Mouse (Mus musculus): ENCODE results near the gene F2rl2. TPM values are rescaled to one million over a fixed set of nuclear protein-coding genes. Genes with fewer than 3 reads are reported as not detected.

F2rl2 gene
- polyA plus RNA-seq, 1 experiment from 2014 or later = 1.9 TPM

DNA sequence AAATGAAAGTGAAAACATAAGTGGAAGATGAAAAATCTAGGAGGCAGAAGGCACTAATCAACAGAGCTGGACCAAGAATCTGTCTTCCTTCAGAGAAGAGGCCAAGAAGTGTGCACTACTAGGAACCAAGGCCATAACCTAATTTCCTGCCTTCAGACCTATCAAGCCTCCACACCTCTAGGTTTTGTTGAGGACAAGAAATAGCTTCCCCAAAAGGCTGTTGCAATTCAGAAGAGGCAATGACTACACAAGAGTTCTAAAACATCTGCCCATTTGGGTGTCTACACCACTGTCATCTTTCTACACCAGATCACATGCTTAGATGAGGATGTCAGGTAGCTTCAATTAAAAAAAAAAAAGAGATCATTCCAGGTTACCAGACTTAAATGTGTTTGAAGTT, 15.4 kb downstream of the F2rl2 start:
- Histone ChIP-seq H3K4me3 (replicated peaks) (no peak overlapping the region), H3K27ac (replicated peaks) (no peak overlapping the region), H3K9me3 (replicated peaks) (no peaks in the 10 kb centered on the region), H3K4me1 (0 out of 2 replicates have a peak, but pooled peaks cover 5% of the 10 kb centered on the region), H3K27me3 (replicated peaks) (no peaks in the 10 kb centered on the region), H3K36me3 (no peaks in the 10 kb centered on the region), H3K9ac (replicated peaks) (no peak overlapping the region), H3K4me2 (no peak overlapping the region)
- ATAC-seq (ENCODE audit: low FRiP score) = no peak

DNA sequence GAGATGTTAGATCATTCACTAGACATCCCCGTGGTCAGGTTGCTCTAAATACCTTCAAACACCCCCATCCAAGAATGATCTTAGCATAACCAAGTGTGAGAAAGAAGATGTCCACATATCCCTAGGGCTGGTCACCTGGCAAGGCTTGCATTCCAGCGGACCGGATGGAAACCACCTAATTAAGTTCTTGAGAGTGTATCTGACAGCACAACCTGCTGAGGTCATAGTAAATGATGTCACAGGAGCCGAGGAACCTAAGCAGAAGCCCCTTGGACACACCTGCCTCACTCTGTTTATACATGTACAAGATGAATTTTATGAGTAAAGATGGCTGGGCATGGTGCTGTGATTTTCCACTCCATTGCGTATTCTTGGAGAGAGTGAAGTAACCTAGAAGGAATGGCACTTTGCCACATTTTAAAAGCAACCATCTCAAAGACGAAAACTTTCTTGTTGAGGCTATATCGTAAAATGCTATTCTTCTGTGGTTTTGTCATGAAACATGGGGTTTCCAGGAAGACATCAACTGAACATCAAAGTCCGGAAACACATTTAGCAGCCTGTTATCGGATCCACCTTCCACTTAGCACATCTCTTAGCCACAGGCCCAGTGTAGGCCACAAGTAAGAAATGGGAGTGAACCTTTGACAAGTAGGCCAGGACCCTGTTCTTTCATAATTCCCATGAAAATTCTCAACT, 16.1 kb downstream of the F2rl2 start:
- Histone ChIP-seq H3K4me3 (replicated peaks) (no peak overlapping the region), H3K36me3 (no peaks in the 10 kb centered on the region), H3K27me3 (replicated peaks) (no peaks in the 10 kb centered on the region), H3K4me2 (no peak overlapping the region), H3K9me3 (replicated peaks) (no peaks in the 10 kb centered on the region), H3K9ac (replicated peaks) (no peak overlapping the region), H3K4me1 (0 out of 2 replicates have a peak, but pooled peaks cover 5% of the 10 kb centered on the region), H3K27ac (replicated peaks) (no peak overlapping the region)
- ATAC-seq (ENCODE audit: low FRiP score) = no peak
- WGBS = 95% methylated on average over 9 of the region's 9 CpGs

DNA sequence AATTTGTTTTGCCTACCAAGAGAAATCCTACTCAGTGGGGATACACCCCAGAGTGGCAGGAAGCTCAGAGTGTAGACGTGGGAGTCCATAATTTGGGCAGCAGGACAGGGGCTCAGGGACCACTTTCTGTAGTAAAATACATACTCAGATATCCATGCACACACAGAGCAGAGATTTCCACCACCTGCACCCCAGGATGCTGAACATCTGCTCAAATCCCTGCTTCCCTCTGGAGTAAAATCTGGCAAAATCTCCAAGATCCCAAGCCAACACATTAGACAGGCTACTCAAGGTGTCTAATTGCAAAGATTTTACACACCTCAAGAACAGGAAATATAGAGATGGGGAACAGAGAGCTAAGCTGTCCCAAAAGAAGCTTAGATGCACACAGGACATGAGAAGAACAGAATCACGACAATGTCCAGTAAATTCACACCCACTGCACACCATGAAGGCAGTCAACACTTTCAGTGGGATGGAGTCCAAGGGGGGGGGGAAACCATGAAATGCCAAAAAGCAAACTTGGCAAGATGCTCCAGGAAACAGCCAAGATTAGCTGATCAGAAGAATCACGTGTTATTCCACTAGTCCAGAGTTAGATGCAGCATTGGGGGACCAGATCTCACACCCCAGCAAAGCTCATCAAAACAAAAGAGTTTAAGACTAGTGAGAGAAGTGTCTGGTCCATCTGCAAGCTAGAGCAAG, 17.8 kb downstream of the F2rl2 start:
- WGBS = 56% methylated on average over 3 of the region's 3 CpGs
- no peak for ATAC-seq (ENCODE audit: low FRiP score)
- Histone ChIP-seq H3K4me1 (peaks cover 5% of the 10 kb centered on the region; the same call in 1 of the 2 replicates), H3K27ac (replicated peaks) (no peak overlapping the region), H3K4me3 (replicated peaks) (no peak overlapping the region), H3K4me2 (no peak overlapping the region), H3K9me3 (replicated peaks) (no peaks in the 10 kb centered on the region), H3K9ac (replicated peaks) (no peak overlapping the region), H3K36me3 (no peaks in the 10 kb centered on the region), H3K27me3 (replicated peaks) (no peaks in the 10 kb centered on the region)

- no peak overlapping the region for H3K4me2 ChIP-seq
- no peaks in the 10 kb centered on the region for H3K27me3 ChIP-seq (replicated peaks)
- no peak overlapping the region for H3K4me3 ChIP-seq (replicated peaks)
- peaks cover 8% of the 10 kb centered on the region; the same call in 1 of the 2 replicates for H3K4me1 ChIP-seq
- H3K27ac ChIP-seq (replicated peaks) = no peak overlapping the region
- no peak for ATAC-seq (ENCODE audit: low FRiP score)
- H3K9me3 ChIP-seq (replicated peaks) = no peaks in the 10 kb centered on the region
- no peak overlapping the region for H3K9ac ChIP-seq (replicated peaks)
- 77% methylated on average over 4 of the region's 4 CpGs for WGBS
- H3K36me3 ChIP-seq = no peaks in the 10 kb centered on the region
Observed at GRCm38 (mm10) chr13:95715356-95715755, 18.7 kb downstream of the F2rl2 start.

DNA sequence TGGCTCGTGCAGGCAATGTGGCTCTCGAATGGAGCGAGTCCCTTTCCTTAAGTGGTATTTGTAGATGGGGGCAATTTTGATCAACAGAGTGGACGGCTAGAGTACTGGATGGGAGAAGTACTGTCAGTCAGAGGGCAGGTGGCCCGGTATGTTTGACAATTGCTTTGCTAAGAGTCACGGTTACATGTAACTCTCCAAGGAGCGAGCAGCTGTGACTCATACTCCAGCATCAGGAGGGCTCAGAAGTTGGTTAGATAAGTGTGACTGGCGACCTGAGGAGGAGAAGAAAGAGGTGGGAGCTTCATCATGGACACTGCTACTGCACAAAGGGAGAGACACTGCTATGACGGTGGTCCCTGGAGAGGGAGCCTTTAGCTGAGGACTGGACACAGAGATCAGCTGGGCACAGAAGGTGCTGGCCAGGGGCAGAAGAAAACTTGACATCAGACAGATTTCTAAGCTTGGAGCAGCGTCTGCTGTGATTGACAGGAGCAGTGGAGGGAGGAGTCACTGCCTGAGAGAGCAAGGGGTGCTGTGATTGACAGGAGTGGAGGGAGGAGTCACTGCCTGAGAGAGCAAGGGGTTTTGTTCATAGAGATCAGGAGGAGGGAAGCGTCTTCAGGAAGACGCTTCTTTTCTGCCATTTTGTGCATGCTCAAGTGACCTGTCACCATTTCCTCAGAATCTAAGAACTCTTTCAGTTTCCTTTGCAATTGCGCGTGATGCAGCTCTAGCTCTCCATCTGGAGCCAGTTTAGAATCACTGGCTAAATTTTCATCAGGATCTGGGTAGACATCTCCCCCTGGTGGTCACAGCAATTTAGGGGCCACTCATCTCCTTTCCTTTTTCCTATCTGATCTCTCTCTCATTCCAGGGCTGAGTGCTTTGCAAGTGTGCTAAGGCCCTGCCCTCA, 22.9 kb downstream of the F2rl2 start:
- peak; percentile 77 for ATAC-seq (ENCODE audit: low FRiP score)
- Histone ChIP-seq H3K9ac (replicated peaks) (no peak overlapping the region), H3K36me3 (no peaks in the 10 kb centered on the region), H3K4me2 (peak overlapping the region; percentile 44), H3K27ac (replicated peaks) (no peak overlapping the region), H3K4me1 (peaks cover 4% of the 10 kb centered on the region; the same call in 1 of the 2 replicates), H3K9me3 (replicated peaks) (no peaks in the 10 kb centered on the region), H3K27me3 (replicated peaks) (no peaks in the 10 kb centered on the region), H3K4me3 (replicated peaks) (0 out of 2 replicates have a peak overlapping the region, but pooled peaks have one; percentile 12)
- 62% methylated on average over 14 of the region's 14 CpGs for WGBS

DNA sequence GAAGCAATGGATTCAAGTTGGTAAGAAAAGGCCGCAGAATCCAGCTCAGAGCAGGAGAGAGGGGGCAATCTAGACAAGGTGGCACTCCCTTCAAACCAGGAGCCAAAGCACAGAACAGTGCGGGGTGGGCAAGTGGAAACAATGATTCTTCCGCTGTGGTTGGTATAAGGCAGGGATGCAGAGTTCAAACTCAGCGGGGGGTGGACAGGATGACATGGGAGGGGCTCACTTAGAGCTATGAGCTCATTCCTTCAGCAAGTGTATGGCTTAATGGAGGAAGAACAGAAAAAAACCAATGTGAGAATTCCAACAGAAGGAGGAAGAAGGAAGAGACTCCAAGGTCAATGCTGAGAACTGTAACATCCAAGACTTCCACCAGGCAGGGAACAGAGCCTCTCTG, 33.8 kb downstream of the F2rl2 start:
- Histone ChIP-seq H3K9me3 (replicated peaks) (no peaks in the 10 kb centered on the region), H3K4me2 (no peak overlapping the region), H3K9ac (replicated peaks) (no peak overlapping the region), H3K4me3 (replicated peaks) (no peak overlapping the region), H3K27me3 (replicated peaks) (no peaks in the 10 kb centered on the region), H3K4me1 (no peaks in the 10 kb centered on the region), H3K27ac (replicated peaks) (no peak overlapping the region), H3K36me3 (no peaks in the 10 kb centered on the region)
- WGBS = 94% methylated on average over 4 of the region's 4 CpGs
- ATAC-seq (ENCODE audit: low FRiP score) = no peak

DNA sequence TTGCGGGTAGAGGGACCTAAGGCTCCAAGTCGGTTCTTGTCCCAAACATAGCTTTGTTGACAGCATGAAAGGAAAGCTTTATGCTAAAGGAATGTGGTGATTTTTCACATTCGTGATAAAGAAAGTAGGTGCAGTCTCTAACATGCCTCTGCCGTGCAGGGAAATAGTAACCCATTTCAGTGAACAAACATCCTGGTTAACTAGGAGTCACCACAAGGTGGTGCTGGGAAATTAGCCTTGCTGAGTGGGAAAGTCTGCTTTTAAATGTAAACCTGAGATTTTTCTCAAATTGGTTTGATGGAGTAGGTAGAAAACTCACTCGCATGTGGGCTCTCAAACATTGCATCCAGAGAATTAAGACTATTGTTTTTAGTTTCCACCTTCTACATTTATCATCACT, 43.0 kb downstream of the F2rl2 start:
- no peak overlapping the region for H3K27ac ChIP-seq (replicated peaks)
- H3K27me3 ChIP-seq (replicated peaks) = no peaks in the 10 kb centered on the region
- no peaks in the 10 kb centered on the region for H3K4me1 ChIP-seq
- no peak for ATAC-seq (ENCODE audit: low FRiP score)
- H3K9ac ChIP-seq (replicated peaks) = no peak overlapping the region
- no peaks in the 10 kb centered on the region for H3K9me3 ChIP-seq (replicated peaks)
- no peaks in the 10 kb centered on the region for H3K36me3 ChIP-seq
- WGBS = 76% methylated on average over 5 of the region's 5 CpGs
- H3K4me2 ChIP-seq = no peak overlapping the region
- no peak overlapping the region for H3K4me3 ChIP-seq (replicated peaks)

GRCm38 (mm10) chr13:95741813-95742689, 45.4 kb downstream of the F2rl2 start:
- Histone ChIP-seq H3K4me3 (replicated peaks) (no peak overlapping the region), H3K36me3 (no peaks in the 10 kb centered on the region), H3K4me1 (no peaks in the 10 kb centered on the region), H3K9me3 (replicated peaks) (no peaks in the 10 kb centered on the region), H3K27me3 (replicated peaks) (no peaks in the 10 kb centered on the region), H3K9ac (replicated peaks) (no peak overlapping the region), H3K4me2 (no peak overlapping the region), H3K27ac (replicated peaks) (no peak overlapping the region)
- ATAC-seq (ENCODE audit: low FRiP score) = no peak
- WGBS = 91% methylated on average over 11 of the region's 11 CpGs

DNA sequence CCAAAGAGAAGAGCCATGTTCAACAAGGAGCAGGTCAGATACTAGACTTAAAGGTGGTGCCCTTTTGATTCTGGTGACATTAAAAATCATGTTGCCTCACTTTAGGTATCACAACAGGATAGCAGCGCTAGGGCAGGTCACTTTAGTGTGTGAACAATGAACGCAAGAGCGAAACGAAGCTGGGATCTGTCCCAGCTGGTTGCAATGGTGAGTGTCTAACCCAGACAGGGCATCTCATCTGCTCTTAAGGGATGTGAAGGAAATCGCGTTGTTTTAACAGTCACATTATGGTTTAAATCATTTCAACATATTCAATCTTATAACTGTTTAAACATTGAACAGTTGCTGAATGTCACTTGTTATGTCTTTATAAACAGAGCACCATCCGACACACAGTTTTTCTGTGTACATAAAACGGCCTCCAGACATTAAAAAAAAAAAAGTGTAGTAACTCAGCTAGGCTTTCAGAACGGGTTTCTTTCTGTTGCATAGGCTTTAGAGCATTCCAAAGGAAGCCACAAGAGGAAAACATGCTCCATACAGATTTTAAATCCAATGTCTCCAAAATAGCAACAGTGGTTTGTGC, 46.3 kb downstream of the F2rl2 start:
- H3K4me1 ChIP-seq = no peaks in the 10 kb centered on the region
- no peak overlapping the region for H3K27ac ChIP-seq (replicated peaks)
- H3K36me3 ChIP-seq = no peaks in the 10 kb centered on the region
- 86% methylated on average over 9 of the region's 9 CpGs for WGBS
- no peak overlapping the region for H3K4me2 ChIP-seq
- no peak for ATAC-seq (ENCODE audit: low FRiP score)
- no peaks in the 10 kb centered on the region for H3K27me3 ChIP-seq (replicated peaks)
- H3K4me3 ChIP-seq (replicated peaks) = no peak overlapping the region
- no peaks in the 10 kb centered on the region for H3K9me3 ChIP-seq (replicated peaks)
- no peak overlapping the region for H3K9ac ChIP-seq (replicated peaks)

- no peak overlapping the region for H3K4me2 ChIP-seq
- 83% methylated on average over 4 of the region's 4 CpGs for WGBS
- no peak overlapping the region for H3K9ac ChIP-seq (replicated peaks)
- no peaks in the 10 kb centered on the region for H3K9me3 ChIP-seq (replicated peaks)
- H3K4me1 ChIP-seq = no peaks in the 10 kb centered on the region
- H3K36me3 ChIP-seq = no peaks in the 10 kb centered on the region
- no peak overlapping the region for H3K4me3 ChIP-seq (replicated peaks)
- ATAC-seq (ENCODE audit: low FRiP score) = no peak
- no peaks in the 10 kb centered on the region for H3K27me3 ChIP-seq (replicated peaks)
- no peak overlapping the region for H3K27ac ChIP-seq (replicated peaks)
Observed at GRCm38 (mm10) chr13:95745451-95745850, 48.8 kb downstream of the F2rl2 start.

GRCm38 (mm10) chr13:95746509-95746908, 49.9 kb downstream of the F2rl2 start:
- H3K27me3 ChIP-seq (replicated peaks) = no peaks in the 10 kb centered on the region
- H3K27ac ChIP-seq (replicated peaks) = no peak overlapping the region
- no peak overlapping the region for H3K9ac ChIP-seq (replicated peaks)
- no peaks in the 10 kb centered on the region for H3K36me3 ChIP-seq
- no peak for ATAC-seq (ENCODE audit: low FRiP score)
- no peak overlapping the region for H3K4me3 ChIP-seq (replicated peaks)
- H3K4me2 ChIP-seq = no peak overlapping the region
- 15% methylated on average over 6 of the region's 6 CpGs for WGBS
- no peaks in the 10 kb centered on the region for H3K9me3 ChIP-seq (replicated peaks)
- H3K4me1 ChIP-seq = no peaks in the 10 kb centered on the region

Data from neural tube, embryonic 15.5 days (tissue).